Mouse (Mus musculus): ENCODE results near the gene Rps6ka5.

GRCm38 (mm10) chr12:100568831-100569230 is 158.0 kb downstream of the Rps6ka5 start:
- TF ChIP-seq MYOG (IDR thresholded peaks at IDR 0.05; ENCODE audit: control insufficient read depth in 1 of 3, insufficient read depth in 1 of 3, insufficient read length in 2 of 3, low read depth in 2 of 3) (no peak), POLR2AphosphoS2 (IDR thresholded peaks at IDR 0.05; ENCODE audit: insufficient read length, low read depth) (no peak), USF1 (IDR thresholded peaks at IDR 0.05; ENCODE audit: low read depth) (no peak), TCF12 (IDR thresholded peaks at IDR 0.05; ENCODE audit: insufficient read depth, poor library complexity, severe bottlenecking) (no peak), POLR2A (IDR thresholded peaks at IDR 0.05; ENCODE audit: insufficient read length, low read depth) (no peak), E2F4 (IDR thresholded peaks at IDR 0.05; ENCODE audit: insufficient read depth) (no peak), CEBPB (IDR thresholded peaks at IDR 0.05; ENCODE audit: insufficient read depth, poor library complexity, severe bottlenecking) (no peak), MAX (IDR thresholded peaks at IDR 0.05; ENCODE audit: low read depth) (no peak), REST (IDR thresholded peaks at IDR 0.05; ENCODE audit: insufficient read depth, insufficient read length) (no peak), SRF (IDR thresholded peaks at IDR 0.05; ENCODE audit: control insufficient read depth, insufficient read length, low read depth) (no peak), MYOD1 (IDR thresholded peaks at IDR 0.05; ENCODE audit: control insufficient read depth in 1 of 3, insufficient read length in 2 of 3, low read depth in 2 of 3) (no peak), TCF3 (IDR thresholded peaks at IDR 0.05; ENCODE audit: insufficient read length, low read depth) (no peak)
